Mouse (Mus musculus) central nervous system, embryonic 14 days (tissue): ENCODE results near the gene Olfr1230. TPM values are rescaled to one million over a fixed set of nuclear protein-coding genes. Genes with fewer than 3 reads are reported as not detected.

Source experiments
- polyA plus RNA-seq: library from polyadenylated mRNA; depleted of rRNA; stranded (reverse); fragments of >200 nt; gene quantifications from 2 replicates; pipeline ENCODE4 v1.2.3, GENCODE M21; 2012; rRNA removed

Gene Olfr1230
- not detected in 2 replicates for polyA plus RNA-seq

GRCm38 (mm10) chr2:89297168-89297567 is at the start of gene Olfr1230:
Gene Olfr1230, minus strand, starts transcription at chr2:89297268.

GRCm38 (mm10) chr2:89342298-89342697 is 45.2 kb upstream of the Olfr1230 start, which contains the start of gene Olfr1233:
Gene Olfr1233, minus strand, starts transcription at chr2:89342398.

DNA sequence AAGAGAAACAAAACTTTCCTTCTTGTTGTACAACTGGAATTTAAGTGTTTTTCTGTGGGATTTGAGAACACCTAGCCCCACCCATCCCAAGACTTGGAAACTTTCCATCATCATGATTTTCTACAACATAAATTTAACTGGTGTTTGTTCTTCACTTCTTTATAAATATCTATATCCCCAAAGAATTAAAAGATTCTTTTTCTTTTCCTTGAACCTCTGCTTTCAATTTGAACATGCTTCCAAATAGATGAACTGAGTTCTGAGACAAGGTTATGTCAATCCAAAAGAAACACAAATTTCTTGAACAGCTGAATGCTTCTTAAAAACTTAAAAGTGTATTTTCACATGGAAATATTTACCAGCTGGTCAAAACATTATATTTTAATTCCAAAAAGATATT is 32.5 kb upstream of the Olfr1230 start, which contains the start of gene Olfr1232:
Gene Olfr1232 (minus strand): TSS at position 101 of the 400 bp plus-strand sequence.

GRCm38 (mm10) chr2:89306974-89307373 is 9.9 kb upstream of the Olfr1230 start, which contains the start of gene Olfr1231:
Gene Olfr1231, minus strand, starts transcription at chr2:89307074.

GRCm38 (mm10) chr2:89287914-89288313 is 9.2 kb downstream of the Olfr1230 start, which contains the start of gene Olfr1229:
Gene Olfr1229, minus strand, starts transcription at chr2:89288014.

GRCm38 (mm10) chr2:89253962-89254361 is 43.1 kb downstream of the Olfr1230 start, which contains the start of gene Olfr1228:
Gene Olfr1228, minus strand, starts transcription at chr2:89254062.

Other genes starting within 250 kb of the Olfr1230 start
- not detected in 2 replicates for gene Olfr1218, start 236.1 kb downstream of the Olfr1230 start, polyA plus RNA-seq
- not detected in 2 replicates for gene Olfr1219, start 213.8 kb downstream of the Olfr1230 start, polyA plus RNA-seq
- not detected in 2 replicates for gene Olfr1220, start 190.4 kb downstream of the Olfr1230 start, polyA plus RNA-seq
- not detected in 2 replicates for gene Olfr1221, start 180.0 kb downstream of the Olfr1230 start, polyA plus RNA-seq
- not detected in 2 replicates for gene Olfr1222, start 164.2 kb downstream of the Olfr1230 start, polyA plus RNA-seq
- not detected in 2 replicates for gene Olfr1223, start 145.7 kb downstream of the Olfr1230 start, polyA plus RNA-seq
- gene Olfr1224-ps1, start 133.2 kb downstream of the Olfr1230 start, polyA plus RNA-seq, result not detected in 2 replicates
- not detected in 2 replicates for gene Olfr1225, start 122.6 kb downstream of the Olfr1230 start, polyA plus RNA-seq
- not detected in 2 replicates for gene Olfr1226, start 97.2 kb downstream of the Olfr1230 start, polyA plus RNA-seq
- gene Olfr1228, start 43.2 kb downstream of the Olfr1230 start, polyA plus RNA-seq, result not detected in 2 replicates
- gene Olfr1229, start 9.3 kb downstream of the Olfr1230 start, polyA plus RNA-seq, result not detected in 2 replicates
- gene Olfr1231, start 9.8 kb upstream of the Olfr1230 start, polyA plus RNA-seq, result not detected in 2 replicates
- not detected in 2 replicates for gene Olfr1232, start 32.4 kb upstream of the Olfr1230 start, polyA plus RNA-seq
- gene Olfr1233, start 45.1 kb upstream of the Olfr1230 start, polyA plus RNA-seq, result not detected in 2 replicates
- gene Olfr1234, start 67.6 kb upstream of the Olfr1230 start, polyA plus RNA-seq, result not detected in 2 replicates
- gene Olfr1238, start 112.4 kb upstream of the Olfr1230 start, polyA plus RNA-seq, result not detected in 2 replicates
- gene Olfr1239, start 123.1 kb upstream of the Olfr1230 start, polyA plus RNA-seq, result not detected in 2 replicates
- not detected in 2 replicates for gene Olfr1240, start 145.7 kb upstream of the Olfr1230 start, polyA plus RNA-seq
- not detected in 2 replicates for gene Olfr1241, start 189.9 kb upstream of the Olfr1230 start, polyA plus RNA-seq
- not detected in 2 replicates for gene Olfr1242, start 201.1 kb upstream of the Olfr1230 start, polyA plus RNA-seq
- gene Olfr1243, start 234.2 kb upstream of the Olfr1230 start, polyA plus RNA-seq, result not detected in 2 replicates